Mouse (Mus musculus) E14TG2a.4 (cell line): ENCODE measurements around the gene Pax9.

Experiments used
- CTCF ChIP-seq: conservative IDR thresholded peaks from 2 replicates; pipeline ENCODE4 v1.5.1; 2014; ENCODE audit warnings: low read length
- NANOG ChIP-seq: IDR thresholded peaks from 2 replicates; pipeline ENCODE4 v1.6.1; 2014; ENCODE audit warnings: borderline replicate concordance, low read length, mixed read lengths

DNA sequence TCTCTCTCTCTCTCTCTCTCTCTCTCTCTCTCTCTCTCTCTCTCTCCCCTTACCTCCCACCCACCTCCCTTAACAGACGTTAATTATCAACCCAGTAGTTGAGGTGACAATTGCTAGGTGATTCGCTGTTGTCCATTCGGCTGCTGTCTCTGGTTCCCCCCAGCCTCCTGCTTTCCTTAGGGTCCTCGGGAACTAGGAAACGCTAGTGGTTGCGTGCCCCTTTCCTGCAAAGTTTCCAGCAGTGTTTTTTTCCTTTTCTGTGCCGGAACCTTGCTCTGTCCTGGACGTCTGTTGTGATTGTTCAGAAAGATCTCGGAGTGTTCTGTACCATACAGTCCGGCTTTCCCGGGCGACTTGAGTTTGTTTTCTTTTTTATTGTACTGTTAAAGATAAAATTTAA, 6.2 kb downstream of the Pax9 start:
- TF ChIP-seq CTCF (no peak), NANOG (no peak)
